Mouse (Mus musculus): ENCODE results near the gene Mef2a. TPM values are rescaled to one million over a fixed set of nuclear protein-coding genes. Genes with fewer than 3 reads are reported as not detected.

The Mef2a gene
- 121 TPM for polyA plus RNA-seq (2014; fragmentation: Illumina TruSeq; extraction: RNeasy Lipid Tissue Mini Kit (QIAGEN cat#74804); ENCODE audit: low read depth, low replicate concordance)

DNA sequence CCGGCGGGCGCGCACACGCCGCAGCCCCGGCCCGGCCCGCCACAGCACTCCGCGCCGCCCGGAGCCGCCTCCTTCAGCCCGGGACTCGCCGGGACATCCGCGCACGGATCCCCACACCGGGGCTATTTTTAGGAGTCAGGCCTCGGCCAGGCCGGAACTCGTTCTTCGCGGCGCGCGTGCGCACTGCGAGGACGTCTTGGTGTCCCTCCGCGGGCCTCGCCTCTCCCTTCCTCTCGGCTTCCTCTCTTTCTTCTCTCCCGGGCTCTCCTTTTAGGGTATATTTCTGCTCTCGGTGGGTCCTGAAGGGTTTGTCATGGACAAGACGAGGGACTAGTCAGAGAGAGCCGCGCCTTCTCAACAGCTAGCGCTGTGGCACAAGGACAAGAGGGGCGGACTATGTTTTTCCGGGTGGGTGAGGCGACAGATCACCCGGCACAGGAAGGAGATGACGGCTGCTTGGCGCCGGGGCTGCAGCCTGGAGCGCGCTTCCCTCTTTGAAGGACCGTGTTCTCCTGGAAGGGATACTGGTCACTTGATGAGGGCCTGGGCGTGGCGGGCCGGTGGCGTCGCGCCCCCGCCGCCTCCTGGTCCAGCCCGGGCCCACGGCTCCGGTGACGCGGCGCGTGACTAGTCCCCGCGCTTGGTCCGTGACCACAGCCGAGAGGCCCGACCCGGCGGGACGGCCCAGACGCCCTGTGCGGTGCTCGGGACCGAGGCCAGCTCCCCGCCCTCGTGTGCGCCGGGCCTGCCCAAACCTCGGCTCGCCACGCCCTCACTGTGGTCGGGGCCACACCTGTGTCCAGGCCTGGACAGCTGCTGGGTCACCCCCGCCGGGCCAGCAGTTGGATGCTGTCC lies at the start of gene Mef2a:
TSS of gene Mef2a (minus strand) at position 130 of the 855 bp plus-strand sequence.

DNA sequence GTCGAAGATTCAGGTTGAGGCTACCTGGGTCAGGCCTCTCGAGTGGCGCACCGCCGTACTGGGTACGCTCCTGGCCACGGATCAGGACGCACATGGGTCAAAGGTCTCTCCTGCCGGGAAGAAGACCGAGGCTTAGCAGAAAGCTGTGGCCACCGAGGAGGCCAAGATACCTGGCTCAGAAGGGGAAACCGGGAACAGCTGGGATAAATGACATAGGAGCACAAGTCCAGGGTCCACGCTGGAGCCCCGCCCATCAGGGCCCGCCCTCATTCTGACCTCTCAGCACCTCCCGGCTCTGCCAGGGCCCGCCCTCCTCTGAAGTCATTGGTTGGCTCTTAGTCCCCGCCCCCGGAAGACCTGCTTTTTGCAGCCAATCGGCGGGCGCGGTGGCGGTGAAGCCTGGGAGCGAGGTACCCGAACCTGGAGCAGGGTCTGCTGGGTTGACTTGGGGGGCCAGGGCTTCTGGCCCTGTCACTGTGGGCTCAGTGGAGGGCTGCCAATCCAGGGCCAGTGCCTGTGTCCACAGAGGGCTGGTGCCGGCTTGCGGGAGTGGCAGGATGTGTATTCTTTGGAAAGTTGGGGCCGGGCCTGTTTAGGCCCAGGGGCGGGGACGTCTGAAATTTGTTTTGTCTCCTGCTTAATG lies 150.3 kb downstream of the Mef2a start, which contains the start of gene Lysmd4:
TSS of gene Lysmd4 (plus strand) at position 325 of the 643 bp plus-strand sequence.

Other genes starting within 250 kb of the Mef2a start
- gene Lysmd4, start 150.3 kb downstream of the Mef2a start, polyA plus RNA-seq (2014; fragmentation: Illumina TruSeq; extraction: RNeasy Lipid Tissue Mini Kit (QIAGEN cat#74804); ENCODE audit: low read depth, low replicate concordance), result 7.1 TPM